Mouse (Mus musculus): Measurements from ENCODE around the gene Ntng1. TPM values are rescaled to one million over a fixed set of nuclear protein-coding genes. Genes with fewer than 3 reads are reported as not detected.

The Ntng1 gene
- polyA plus RNA-seq, 1 experiment from 2014 or later = 2.8 TPM

GRCm38 (mm10) chr3:109803616-109804015 lies 340.2 kb downstream of the Ntng1 start:
- WGBS = 76% methylated on average over 3 of the region's 3 CpGs

GRCm38 (mm10) chr3:109797354-109797753 lies 346.5 kb downstream of the Ntng1 start:
- no peaks in the 10 kb centered on the region for H3K9me3 ChIP-seq (ENCODE audit: control insufficient read depth, low read length)
- WGBS = 77% methylated on average over 11 of the region's 11 CpGs
- no peak overlapping the region for H3K4me2 ChIP-seq
- no peak overlapping the region for H3K9ac ChIP-seq (ENCODE audit: low read length)
- H3K4me1 ChIP-seq (ENCODE audit: control insufficient read depth, insufficient read depth, low read length) = no peaks in the 10 kb centered on the region
- ATAC-seq (ENCODE audit: low FRiP score) = peak; percentile 54; the same call in 1 of the 2 replicates
- H3K36me3 ChIP-seq (ENCODE audit: control insufficient read depth, insufficient read depth, low read length) = no peaks in the 10 kb centered on the region
- no peak overlapping the region for H3K27ac ChIP-seq (ENCODE audit: low read depth, low read length)
- H3K27me3 ChIP-seq (ENCODE audit: control insufficient read depth, insufficient read depth, low read length) = no peaks in the 10 kb centered on the region
- no peak overlapping the region for H3K4me3 ChIP-seq (ENCODE audit: low read depth, low read length)
- DNase-seq (ENCODE audit: low spot score, missing footprints) = no peak

More at GRCm38 (mm10) chr3:109803616-109804015, 340.2 kb downstream of the Ntng1 start:
- Histone ChIP-seq H3K36me3 (ENCODE audit: control insufficient read depth, insufficient read depth, low read length) (no peaks in the 10 kb centered on the region), H3K4me3 (ENCODE audit: low read depth, low read length) (no peak overlapping the region), H3K4me2 (no peak overlapping the region), H3K9ac (ENCODE audit: low read length) (no peak overlapping the region), H3K27me3 (ENCODE audit: control insufficient read depth, insufficient read depth, low read length) (no peaks in the 10 kb centered on the region), H3K27ac (ENCODE audit: low read depth, low read length) (no peak overlapping the region), H3K4me1 (ENCODE audit: control insufficient read depth, insufficient read depth, low read length) (no peaks in the 10 kb centered on the region), H3K9me3 (ENCODE audit: control insufficient read depth, low read length) (no peaks in the 10 kb centered on the region)
- DNase-seq (ENCODE audit: low spot score, missing footprints) (no peak), ATAC-seq (ENCODE audit: low FRiP score) (no peak)

- Histone ChIP-seq H3K4me3 (ENCODE audit: low read depth, low read length) (no peak overlapping the region), H3K4me1 (ENCODE audit: control insufficient read depth, insufficient read depth, low read length) (no peaks in the 10 kb centered on the region), H3K4me2 (no peak overlapping the region; the same call in 1 of the 2 replicates), H3K9me3 (ENCODE audit: control insufficient read depth, low read length) (no peaks in the 10 kb centered on the region), H3K27me3 (ENCODE audit: control insufficient read depth, insufficient read depth, low read length) (no peaks in the 10 kb centered on the region), H3K27ac (ENCODE audit: low read depth, low read length) (no peak overlapping the region), H3K9ac (ENCODE audit: low read length) (peak overlapping the region; percentile 69; the same call in 1 of the 2 replicates), H3K36me3 (ENCODE audit: control insufficient read depth, insufficient read depth, low read length) (no peaks in the 10 kb centered on the region)
- WGBS = 34% methylated on average over 5 of the region's 5 CpGs
- no peak for DNase-seq (ENCODE audit: low spot score, missing footprints)
- ATAC-seq (ENCODE audit: low FRiP score) = no peak
Observed at GRCm38 (mm10) chr3:109783231-109783630, 360.6 kb downstream of the Ntng1 start.

GRCm38 (mm10) chr3:109782289-109782951 lies 361.4 kb downstream of the Ntng1 start:
- peak; percentile 92 for ATAC-seq (ENCODE audit: low FRiP score)
- WGBS = 3% methylated on average over 27 of the region's 27 CpGs
- Histone ChIP-seq H3K9ac (ENCODE audit: low read length) (peak overlapping the region; percentile 69), H3K4me1 (ENCODE audit: control insufficient read depth, insufficient read depth, low read length) (no peaks in the 10 kb centered on the region), H3K36me3 (ENCODE audit: control insufficient read depth, insufficient read depth, low read length) (no peaks in the 10 kb centered on the region), H3K4me2 (peak overlapping the region; percentile 72), H3K27ac (ENCODE audit: low read depth, low read length) (peak overlapping the region; percentile 49), H3K27me3 (ENCODE audit: control insufficient read depth, insufficient read depth, low read length) (no peaks in the 10 kb centered on the region), H3K9me3 (ENCODE audit: control insufficient read depth, low read length) (no peaks in the 10 kb centered on the region), H3K4me3 (ENCODE audit: low read depth, low read length) (peak overlapping the region; percentile 33)
- peak; percentile 98 for DNase-seq (ENCODE audit: low spot score, missing footprints)

GRCm38 (mm10) chr3:109781917-109782288 lies 361.9 kb downstream of the Ntng1 start:
- Histone ChIP-seq H3K36me3 (ENCODE audit: control insufficient read depth, insufficient read depth, low read length) (no peaks in the 10 kb centered on the region), H3K27ac (ENCODE audit: low read depth, low read length) (no peak overlapping the region), H3K9ac (ENCODE audit: low read length) (no peak overlapping the region; the same call in 1 of the 2 replicates), H3K4me1 (ENCODE audit: control insufficient read depth, insufficient read depth, low read length) (no peaks in the 10 kb centered on the region), H3K4me3 (ENCODE audit: low read depth, low read length) (peak overlapping the region; percentile 33; the same call in 1 of the 2 replicates), H3K9me3 (ENCODE audit: control insufficient read depth, low read length) (no peaks in the 10 kb centered on the region), H3K27me3 (ENCODE audit: control insufficient read depth, insufficient read depth, low read length) (no peaks in the 10 kb centered on the region), H3K4me2 (peak overlapping the region; percentile 72)
- WGBS = 62% methylated on average over 7 of the region's 7 CpGs
- DNase-seq (ENCODE audit: low spot score, missing footprints) (no peak), ATAC-seq (ENCODE audit: low FRiP score) (no peak)

GRCm38 (mm10) chr3:109775200-109775599 lies 368.6 kb downstream of the Ntng1 start:
- no peak overlapping the region for H3K4me2 ChIP-seq
- H3K4me3 ChIP-seq (ENCODE audit: low read depth, low read length) = no peak overlapping the region
- H3K9me3 ChIP-seq (ENCODE audit: control insufficient read depth, low read length) = no peaks in the 10 kb centered on the region
- no peak overlapping the region for H3K27ac ChIP-seq (ENCODE audit: low read depth, low read length)
- ATAC-seq (ENCODE audit: low FRiP score) (no peak), DNase-seq (ENCODE audit: low spot score, missing footprints) (no peak)
- H3K27me3 ChIP-seq (ENCODE audit: control insufficient read depth, insufficient read depth, low read length) = no peaks in the 10 kb centered on the region
- 82% methylated on average over 2 of the region's 2 CpGs for WGBS
- H3K36me3 ChIP-seq (ENCODE audit: control insufficient read depth, insufficient read depth, low read length) = no peaks in the 10 kb centered on the region
- no peaks in the 10 kb centered on the region for H3K4me1 ChIP-seq (ENCODE audit: control insufficient read depth, insufficient read depth, low read length)
- H3K9ac ChIP-seq (ENCODE audit: low read length) = no peak overlapping the region

GRCm38 (mm10) chr3:109772120-109772519 lies 371.7 kb downstream of the Ntng1 start:
- WGBS = 89% methylated on average over 14 of the region's 14 CpGs

GRCm38 (mm10) chr3:109766939-109767338 lies 376.9 kb downstream of the Ntng1 start:
- DNase-seq (ENCODE audit: low spot score, missing footprints) (no peak), ATAC-seq (ENCODE audit: low FRiP score) (no peak)
- Histone ChIP-seq H3K9ac (ENCODE audit: low read length) (no peak overlapping the region), H3K4me2 (no peak overlapping the region), H3K4me1 (ENCODE audit: control insufficient read depth, insufficient read depth, low read length) (no peaks in the 10 kb centered on the region), H3K36me3 (ENCODE audit: control insufficient read depth, insufficient read depth, low read length) (no peaks in the 10 kb centered on the region), H3K27me3 (ENCODE audit: control insufficient read depth, insufficient read depth, low read length) (no peaks in the 10 kb centered on the region), H3K27ac (ENCODE audit: low read depth, low read length) (no peak overlapping the region), H3K4me3 (ENCODE audit: low read depth, low read length) (no peak overlapping the region), H3K9me3 (ENCODE audit: control insufficient read depth, low read length) (no peaks in the 10 kb centered on the region)
- 84% methylated on average over 3 of the region's 3 CpGs for WGBS

More at GRCm38 (mm10) chr3:109772120-109772519, 371.7 kb downstream of the Ntng1 start:
- DNase-seq (ENCODE audit: low spot score, missing footprints) (no peak), ATAC-seq (ENCODE audit: low FRiP score) (no peak)
- no peak overlapping the region for H3K27ac ChIP-seq (ENCODE audit: low read depth, low read length)
- no peaks in the 10 kb centered on the region for H3K4me1 ChIP-seq (ENCODE audit: control insufficient read depth, insufficient read depth, low read length)
- no peaks in the 10 kb centered on the region for H3K27me3 ChIP-seq (ENCODE audit: control insufficient read depth, insufficient read depth, low read length)
- H3K9ac ChIP-seq (ENCODE audit: low read length) = no peak overlapping the region
- H3K4me3 ChIP-seq (ENCODE audit: low read depth, low read length) = no peak overlapping the region
- H3K4me2 ChIP-seq = no peak overlapping the region
- H3K36me3 ChIP-seq (ENCODE audit: control insufficient read depth, insufficient read depth, low read length) = no peaks in the 10 kb centered on the region
- H3K9me3 ChIP-seq (ENCODE audit: control insufficient read depth, low read length) = no peaks in the 10 kb centered on the region

- no peak overlapping the region for H3K9ac ChIP-seq (ENCODE audit: low read length)
- H3K36me3 ChIP-seq (ENCODE audit: control insufficient read depth, insufficient read depth, low read length) = no peaks in the 10 kb centered on the region
- no peak overlapping the region for H3K4me3 ChIP-seq (ENCODE audit: low read depth, low read length)
- ATAC-seq (ENCODE audit: low FRiP score) (no peak), DNase-seq (ENCODE audit: low spot score, missing footprints) (no peak)
- no peaks in the 10 kb centered on the region for H3K27me3 ChIP-seq (ENCODE audit: control insufficient read depth, insufficient read depth, low read length)
- H3K4me2 ChIP-seq = no peak overlapping the region
- no peak overlapping the region for H3K27ac ChIP-seq (ENCODE audit: low read depth, low read length)
- H3K9me3 ChIP-seq (ENCODE audit: control insufficient read depth, low read length) = no peaks in the 10 kb centered on the region
- 87% methylated on average over 2 of the region's 2 CpGs for WGBS
- H3K4me1 ChIP-seq (ENCODE audit: control insufficient read depth, insufficient read depth, low read length) = no peaks in the 10 kb centered on the region
Observed at GRCm38 (mm10) chr3:109765608-109766007, 378.2 kb downstream of the Ntng1 start.

Data from midbrain, embryonic 11.5 days (tissue).